Mouse (Mus musculus): ENCODE results near the gene Hist1h2ab.

Hist1h2ab gene

DNA sequence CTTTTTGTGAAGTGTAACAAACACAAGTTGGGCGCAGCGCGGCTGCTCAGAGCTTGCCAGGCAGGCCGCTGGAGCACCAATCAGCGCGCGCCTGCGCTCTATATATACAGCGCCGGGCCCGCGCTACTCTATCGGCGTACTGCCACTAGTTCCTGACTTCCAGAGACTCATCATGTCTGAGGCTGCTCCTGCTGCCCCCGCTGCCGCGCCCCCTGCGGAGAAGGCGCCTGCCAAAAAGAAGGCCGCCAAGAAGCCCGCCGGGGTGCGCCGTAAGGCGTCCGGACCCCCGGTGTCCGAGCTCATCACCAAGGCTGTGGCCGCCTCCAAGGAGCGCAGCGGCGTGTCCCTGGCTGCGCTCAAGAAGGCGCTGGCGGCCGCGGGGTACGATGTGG lies 12.3 kb upstream of the Hist1h2ab start, which contains the start of gene Hist1h1c:
Gene Hist1h1c, plus strand, starts transcription at position 132 of the 392 bp plus-strand sequence.
- DNase-seq, result peak; percentile 94 to 97

DNA sequence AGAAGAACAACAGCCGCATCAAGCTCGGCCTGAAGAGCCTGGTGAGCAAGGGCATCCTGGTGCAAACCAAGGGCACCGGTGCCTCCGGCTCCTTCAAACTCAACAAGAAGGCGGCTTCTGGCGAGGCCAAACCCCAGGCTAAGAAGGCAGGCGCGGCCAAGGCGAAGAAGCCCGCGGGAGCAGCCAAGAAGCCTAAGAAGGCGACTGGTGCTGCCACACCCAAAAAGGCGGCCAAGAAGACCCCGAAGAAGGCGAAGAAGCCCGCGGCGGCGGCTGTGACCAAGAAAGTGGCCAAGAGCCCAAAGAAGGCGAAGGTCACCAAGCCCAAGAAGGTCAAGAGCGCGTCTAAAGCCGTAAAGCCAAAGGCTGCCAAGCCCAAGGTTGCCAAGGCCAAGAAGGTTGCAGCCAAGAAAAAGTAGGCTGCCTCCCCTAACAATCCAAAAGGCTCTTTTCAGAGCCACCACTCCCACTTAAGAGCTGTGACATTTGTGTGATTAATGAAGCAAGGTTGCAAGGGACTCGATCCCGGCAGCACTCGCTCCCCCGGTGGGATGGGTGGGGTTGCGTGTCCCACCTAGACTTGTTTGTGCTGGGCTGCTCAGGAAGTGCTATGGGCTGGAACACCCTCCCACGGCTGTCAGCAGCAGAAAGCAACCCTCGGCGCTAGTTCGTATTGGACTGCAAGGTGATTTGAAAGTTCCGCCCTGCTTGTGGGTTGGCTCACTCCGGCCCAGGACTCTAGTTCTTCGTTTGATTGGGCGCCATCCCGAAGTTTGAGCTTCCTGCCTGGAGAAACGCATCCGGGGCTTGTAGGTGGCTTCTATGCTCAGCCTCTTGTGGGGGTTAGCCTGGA lies 11.6 kb upstream of the Hist1h2ab start:
- DNase-seq, result peak; percentile 85 to 92

DNA sequence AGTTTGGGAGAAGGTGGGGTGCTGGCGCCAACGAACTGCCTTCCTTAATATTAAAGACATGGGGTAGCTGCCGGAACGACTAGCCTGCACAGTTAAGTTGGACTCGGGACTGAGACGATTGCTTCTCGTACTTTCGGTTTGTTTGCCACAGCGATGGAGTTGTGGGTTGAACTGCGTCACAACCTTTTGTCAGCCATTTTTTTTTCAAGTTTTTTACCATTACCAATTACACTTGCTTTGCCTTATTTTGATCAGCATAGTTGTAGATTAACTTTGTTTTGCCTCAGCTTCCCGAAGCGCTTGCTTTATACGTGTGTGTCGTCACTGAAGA lies 11.0 kb upstream of the Hist1h2ab start:
- no peak for DNase-seq

DNA sequence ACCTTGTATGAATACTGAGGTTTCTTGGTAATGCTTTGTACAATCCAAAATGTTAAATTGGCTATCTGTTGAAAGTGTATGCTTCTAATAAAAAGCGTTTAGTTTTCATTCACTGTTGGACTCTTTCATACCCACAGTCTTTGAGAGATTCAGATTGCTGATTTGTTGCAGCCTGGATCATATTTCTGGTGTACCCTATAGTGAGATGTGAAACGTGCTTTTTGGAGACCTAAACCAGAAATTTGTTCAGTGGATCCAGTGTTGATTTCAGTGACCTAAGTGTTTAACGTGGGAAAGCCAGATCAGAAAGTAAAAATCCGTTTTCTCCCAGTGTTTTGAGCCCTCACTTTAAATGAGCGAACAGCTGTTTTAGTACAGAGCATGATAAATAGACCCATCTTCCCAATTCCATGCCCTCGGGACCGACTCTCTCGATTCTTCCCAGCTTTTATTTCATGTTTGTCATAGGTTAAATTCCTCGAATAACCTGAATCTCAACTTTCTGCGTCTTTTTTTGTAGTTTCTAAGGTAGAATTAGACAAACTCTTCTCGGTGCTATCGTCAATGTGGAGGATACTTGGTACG lies 10.6 kb upstream of the Hist1h2ab start:
- DNase-seq, result no peak

DNA sequence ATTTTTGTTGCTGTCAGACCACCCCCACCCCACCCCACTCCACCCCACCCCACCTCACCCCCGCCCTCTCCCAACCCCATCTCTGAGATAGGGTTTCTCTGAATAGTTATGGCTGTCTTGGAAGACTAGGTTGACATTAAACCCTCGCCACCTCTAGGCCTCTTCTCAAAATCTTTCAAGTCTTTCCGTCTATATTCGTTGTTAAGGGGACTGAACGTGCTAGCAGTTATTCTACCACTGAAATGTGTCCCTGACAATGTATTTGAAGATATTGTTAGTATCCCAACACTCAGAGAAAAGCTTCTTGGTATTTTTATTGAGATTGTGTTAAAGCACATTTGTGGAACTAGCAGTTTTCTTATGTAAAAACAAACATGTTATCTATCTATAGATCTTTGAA lies 10.0 kb upstream of the Hist1h2ab start:
- DNase-seq, result no peak

DNA sequence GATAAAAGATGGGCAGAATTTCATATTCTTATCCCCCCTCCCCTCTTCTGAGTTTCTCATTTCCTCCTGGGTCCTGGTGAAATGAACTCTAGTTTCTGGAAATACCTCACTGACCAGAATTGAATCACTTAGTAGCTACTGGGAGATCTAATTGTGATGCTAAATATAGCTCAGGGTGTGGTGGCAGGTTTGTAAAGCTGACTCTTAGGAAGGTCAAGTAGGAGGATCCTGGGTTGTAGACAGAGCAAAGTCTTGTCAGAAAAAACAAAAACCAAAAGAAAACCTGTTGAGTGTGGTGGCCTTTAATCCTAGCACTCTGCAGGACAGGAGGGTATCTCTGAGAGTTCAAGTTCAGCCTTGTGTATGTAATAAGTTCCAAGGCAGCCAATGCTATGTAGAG lies 8.9 kb upstream of the Hist1h2ab start:
- no peak for DNase-seq

DNA sequence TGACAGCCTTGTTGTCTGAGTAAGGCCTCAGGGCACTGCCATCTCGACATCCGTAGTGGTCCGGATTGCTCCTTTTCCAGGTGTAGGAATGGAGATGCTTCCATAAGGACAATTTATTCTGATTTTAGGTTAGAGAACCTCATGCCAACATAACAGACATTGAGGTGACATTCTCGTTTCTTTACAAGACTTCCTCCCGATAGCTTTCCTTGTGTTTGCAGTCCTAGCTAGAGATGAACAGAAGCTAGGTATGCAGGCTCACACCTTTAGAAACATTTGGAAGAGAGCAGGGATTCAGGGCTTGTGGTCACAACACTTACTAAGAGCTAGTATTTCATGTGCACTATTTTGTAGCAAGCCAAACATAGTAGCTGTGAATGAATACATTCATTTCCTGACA lies 7.7 kb upstream of the Hist1h2ab start:
- no peak for DNase-seq

DNA sequence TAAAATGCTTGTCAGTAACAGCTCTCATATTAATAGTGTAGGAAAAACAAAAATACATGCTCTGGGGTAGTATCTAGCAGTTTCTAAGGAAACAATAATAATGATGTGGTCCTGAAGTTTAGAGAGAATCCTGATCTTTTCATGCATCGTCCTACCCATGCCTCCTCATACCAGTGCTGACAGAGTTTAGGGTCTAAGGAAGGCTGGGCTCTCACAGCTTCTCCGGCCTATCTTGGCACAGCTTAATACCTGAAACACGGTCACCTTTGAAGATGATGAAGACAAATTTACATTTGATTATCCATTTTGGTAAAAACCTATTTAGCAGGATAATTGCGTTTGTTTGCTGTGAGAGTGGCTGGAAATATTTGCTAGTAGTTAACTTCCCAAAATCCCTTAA lies 7.0 kb upstream of the Hist1h2ab start:
- no peak for DNase-seq

DNA sequence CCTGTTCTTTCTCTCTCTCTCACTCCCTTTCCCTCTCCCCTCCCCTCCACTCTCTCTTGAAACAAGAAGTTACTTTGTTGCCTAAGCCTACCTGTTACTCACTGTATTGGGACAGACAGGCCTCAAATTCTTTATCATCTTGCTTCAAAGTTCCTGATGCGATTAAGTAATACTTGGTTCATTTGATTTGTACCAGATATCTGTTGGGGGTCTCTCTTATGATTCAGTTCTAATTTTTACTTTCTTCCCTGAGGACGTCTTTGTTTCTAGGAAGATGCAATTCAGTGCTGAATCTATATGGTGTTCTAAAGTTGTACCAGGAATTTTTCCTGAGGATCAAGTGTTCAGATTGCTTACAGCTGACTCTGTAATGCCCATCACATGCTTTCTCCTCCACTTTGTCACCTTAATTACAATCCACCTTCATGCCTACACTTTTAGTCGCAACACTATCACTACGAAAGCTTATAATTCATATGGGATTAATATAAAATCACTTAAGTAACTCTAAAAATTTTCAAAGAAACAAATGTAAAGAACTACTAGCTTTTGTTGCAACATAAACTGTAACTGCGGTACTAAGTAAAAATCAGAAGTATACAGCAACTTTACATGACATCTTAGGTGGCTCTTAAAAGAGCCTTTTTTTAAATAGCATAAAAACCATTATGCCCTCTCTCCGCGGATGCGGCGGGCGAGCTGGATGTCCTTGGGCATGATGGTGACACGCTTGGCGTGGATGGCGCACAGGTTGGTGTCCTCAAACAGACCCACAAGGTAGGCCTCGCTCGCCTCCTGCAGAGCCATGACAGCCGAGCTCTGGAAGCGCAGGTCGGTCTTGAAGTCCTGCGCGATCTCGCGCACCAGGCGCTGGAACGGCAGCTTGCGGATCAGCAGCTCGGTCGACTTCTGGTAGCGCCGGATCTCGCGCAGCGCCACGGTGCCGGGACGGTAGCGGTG lies 6.2 kb upstream of the Hist1h2ab start:
- peak in 1 of 2 experiments; percentile 35 for DNase-seq

DNA sequence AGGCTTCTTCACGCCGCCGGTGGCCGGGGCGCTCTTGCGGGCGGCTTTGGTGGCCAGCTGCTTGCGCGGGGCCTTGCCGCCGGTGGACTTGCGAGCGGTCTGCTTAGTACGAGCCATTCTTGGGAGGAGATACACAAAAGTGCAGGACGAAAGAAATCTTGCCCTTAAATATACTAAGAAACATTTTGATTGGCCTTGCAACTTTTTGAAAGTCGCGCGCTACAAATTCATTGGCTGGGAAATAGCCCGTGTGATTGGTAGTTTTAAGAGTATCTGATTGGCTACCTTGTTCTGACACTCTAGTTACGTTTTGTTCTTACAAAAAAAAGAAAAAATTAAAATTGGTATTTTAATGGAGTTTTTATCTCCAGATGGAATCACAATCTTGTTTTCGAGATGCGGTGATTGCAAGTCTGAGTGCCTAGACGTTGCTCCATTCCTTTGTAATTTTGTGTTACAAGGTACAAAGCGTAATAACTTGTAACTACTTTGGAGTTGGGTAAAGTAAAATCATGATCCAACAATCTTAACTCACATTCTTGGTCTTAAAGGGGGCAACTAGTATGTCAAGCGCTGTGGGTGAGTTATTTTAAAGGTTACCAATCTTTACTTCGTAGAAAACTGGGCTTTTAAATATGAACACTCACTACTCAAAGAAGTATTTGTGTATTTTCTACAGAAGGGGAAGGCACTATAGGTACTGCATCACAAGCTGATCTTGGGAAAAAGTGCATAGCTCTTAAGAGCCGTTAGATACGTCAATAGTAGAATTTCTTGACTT lies 5.4 kb upstream of the Hist1h2ab start, which contains the start of gene Hist1h3c:
Gene Hist1h3c, minus strand, starts transcription at position 222 of the 781 bp plus-strand sequence.
- DNase-seq, result peak; percentile 82 to 83

DNA sequence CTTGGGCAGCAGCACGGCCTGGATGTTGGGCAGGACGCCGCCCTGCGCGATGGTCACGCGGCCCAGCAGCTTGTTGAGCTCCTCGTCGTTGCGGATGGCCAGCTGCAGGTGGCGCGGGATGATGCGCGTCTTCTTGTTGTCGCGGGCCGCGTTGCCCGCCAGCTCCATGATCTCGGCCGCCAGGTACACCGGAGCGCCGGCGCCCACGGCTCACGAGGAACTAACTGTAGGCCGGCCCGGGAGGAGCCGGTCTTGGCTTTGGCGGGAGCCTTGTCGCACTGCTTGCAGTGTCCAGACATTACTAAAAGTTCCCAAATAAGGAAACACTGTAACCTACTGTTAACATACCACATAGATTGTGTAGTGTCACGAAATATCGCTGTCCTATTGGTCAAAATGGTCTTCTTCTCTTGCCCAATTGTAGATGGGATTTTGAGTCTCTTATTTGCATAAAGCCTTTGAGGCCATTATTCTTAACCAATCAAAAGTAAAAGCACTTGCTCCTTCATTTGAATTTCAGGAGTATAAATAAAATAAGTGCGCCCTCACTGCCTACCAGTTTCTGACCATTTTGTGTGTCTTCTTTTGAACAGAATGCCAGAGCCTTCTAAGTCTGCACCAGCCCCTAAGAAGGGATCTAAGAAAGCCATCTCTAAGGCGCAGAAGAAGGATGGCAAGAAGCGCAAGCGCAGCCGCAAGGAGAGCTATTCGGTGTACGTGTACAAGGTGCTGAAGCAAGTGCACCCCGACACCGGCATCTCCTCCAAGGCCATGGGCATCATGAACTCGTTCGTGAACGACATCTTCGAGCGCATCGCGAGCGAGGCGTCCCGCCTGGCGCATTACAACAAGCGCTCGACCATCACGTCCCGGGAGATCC lies 4.5 kb upstream of the Hist1h2ab start, which contains the start of gene Hist1h2bb:
Gene Hist1h2bb, plus strand, starts transcription at position 534 of the 880 bp plus-strand sequence.
- DNase-seq, result peak; percentile 74 to 76

DNA sequence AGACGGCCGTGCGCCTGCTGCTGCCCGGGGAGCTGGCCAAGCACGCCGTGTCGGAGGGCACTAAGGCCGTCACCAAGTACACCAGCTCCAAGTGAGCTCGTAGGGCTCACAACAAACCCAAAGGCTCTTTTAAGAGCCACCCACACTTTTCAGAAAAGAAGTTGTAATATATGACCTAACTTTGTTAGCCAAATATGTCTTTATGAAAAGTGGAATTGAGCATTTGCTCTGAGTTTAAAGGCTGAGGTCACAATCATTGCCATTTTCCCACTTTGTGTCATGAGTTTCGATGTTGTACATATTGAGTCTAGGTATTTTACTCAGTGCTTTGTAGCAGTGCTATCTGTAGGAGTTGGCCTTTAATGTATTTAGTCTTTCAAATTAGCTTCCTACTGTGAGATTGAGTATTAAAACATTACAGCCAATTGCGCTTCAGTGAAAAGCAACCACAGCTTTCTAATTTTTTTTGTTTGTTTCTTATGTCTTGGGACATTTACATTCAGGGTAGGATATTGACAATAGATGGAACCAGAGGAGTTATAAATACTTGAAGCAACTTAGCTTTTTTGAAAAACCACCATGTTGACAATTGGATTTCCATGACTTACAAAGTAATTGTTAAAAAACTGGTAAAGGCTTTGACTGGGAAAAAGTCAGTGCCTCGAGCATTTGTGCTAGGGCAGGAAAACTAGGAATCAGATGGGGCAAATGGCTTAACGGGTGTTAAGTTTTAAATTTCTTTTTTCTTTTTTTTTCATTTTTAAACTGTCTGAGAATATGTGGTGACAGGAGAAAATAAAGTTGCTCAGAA lies 3.6 kb upstream of the Hist1h2ab start:
- no peak for DNase-seq

DNA sequence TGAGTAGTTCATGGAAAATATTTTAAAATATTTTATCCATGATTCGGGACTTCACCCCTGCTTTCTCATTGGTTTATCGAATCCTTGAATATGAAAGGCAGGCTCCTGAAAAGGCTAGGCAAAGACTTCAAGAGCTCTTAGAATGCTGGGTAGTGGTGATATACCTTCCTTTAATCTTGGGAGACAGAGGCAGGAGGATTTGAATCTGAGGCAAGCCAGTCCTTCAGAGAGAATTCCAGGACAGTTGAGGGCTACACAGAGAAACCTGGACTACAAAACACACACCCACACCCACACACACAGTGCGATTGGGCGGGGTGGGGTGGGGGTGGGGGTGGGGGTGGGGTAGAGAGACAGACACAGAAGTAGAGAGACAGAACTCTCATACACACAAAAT lies 3.0 kb upstream of the Hist1h2ab start:
- no peak for DNase-seq

DNA sequence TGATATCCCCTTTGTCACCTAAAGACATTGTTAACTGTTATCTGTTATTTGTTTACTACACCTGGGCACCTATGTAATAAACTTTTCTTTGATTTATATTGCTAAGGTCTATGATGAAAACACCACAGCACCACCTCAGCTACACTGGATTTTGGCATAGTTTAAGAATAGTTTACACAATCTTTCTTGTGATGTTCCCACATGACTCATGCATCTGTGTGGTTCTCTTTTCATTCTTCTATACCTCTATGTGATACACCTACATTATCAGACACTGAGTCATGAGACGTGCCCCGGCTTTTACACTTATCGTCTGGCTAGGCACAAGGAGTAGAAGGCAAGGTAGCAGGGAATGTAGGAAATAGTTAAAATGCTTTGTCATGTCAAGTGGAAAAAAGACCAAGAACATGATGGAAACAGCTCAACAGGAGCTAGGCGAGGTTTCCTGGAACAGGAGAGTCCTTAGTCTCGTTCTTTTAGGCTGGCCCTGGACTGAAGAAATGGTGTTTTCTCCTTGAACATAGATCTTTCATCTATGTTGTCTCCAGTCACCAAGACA lies 1.3 kb upstream of the Hist1h2ab start:
- DNase-seq, result no peak

DNA sequence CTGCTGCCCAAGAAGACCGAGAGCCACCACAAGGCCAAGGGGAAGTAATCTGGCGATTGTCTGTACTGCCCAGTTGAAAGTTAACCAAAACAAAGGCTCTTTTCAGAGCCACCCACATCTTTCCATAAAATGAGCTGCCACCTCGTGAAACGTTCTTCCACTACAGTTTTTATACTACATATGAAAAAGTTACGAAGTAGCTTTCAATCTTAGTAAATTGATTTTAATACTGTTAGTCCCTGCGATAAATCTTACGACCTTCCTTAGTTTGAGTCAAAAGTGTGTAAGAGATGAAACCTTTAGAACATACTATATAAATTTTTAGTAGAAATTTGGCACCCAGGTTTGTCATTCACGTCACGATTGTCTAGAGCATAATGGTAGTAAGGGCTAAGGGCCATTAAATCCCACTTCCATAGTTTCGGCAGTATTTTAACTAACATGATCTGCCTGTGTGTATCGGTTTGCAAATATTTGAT lies 591 bp downstream of the Hist1h2ab start:
- DNase-seq, result no peak

DNA sequence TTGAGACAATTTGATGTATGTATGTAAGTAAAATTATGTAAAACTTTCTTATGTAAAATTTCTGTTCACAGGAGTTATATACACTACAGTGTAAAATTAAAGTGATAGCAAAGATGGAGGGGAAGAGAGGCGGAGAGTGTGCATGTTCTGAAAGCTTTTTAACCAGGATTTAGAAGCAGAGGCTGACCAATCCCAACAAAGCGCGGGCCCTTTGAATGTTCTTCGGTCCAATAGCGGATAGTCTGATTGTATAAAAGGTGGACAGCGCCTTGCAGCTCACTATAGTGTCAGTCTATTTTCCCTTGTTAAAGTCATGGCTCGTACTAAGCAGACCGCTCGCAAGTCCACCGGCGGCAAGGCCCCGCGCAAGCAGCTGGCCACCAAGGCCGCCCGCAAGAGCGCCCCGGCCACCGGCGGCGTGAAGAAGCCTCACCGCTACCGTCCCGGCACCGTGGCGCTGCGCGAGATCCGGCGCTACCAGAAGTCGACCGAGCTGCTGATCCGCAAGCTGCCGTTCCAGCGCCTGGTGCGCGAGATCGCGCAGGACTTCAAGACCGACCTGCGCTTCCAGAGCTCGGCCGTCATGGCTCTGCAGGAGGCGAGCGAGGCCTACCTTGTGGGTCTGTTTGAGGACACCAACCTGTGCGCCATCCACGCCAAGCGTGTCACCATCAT lies 1.3 kb downstream of the Hist1h2ab start, which contains the start of gene Hist1h3b:
Gene Hist1h3b, plus strand, starts transcription at position 201 of the 675 bp plus-strand sequence.
- DNase-seq, result peak; percentile 86 to 87

DNA sequence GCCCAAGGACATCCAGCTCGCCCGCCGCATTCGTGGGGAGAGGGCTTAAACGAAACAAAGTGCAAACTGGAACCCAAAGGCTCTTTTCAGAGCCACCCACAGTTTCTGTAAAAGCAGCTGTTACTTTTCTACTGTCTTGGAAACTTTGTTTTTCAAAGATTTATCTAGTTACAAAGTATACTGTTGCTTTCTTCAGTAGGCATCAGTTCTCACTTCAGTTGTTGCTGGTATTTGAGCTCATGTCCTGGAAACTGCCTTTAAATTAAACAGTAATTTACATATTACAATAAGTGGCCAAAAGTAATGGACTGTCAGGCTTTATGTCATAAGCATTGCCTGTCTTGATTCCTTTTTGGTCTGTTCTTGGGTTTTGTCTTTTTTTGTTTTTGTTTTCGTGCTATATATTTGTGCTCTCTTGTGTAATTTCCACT lies 1.8 kb downstream of the Hist1h2ab start:
- DNase-seq, result no peak

DNA sequence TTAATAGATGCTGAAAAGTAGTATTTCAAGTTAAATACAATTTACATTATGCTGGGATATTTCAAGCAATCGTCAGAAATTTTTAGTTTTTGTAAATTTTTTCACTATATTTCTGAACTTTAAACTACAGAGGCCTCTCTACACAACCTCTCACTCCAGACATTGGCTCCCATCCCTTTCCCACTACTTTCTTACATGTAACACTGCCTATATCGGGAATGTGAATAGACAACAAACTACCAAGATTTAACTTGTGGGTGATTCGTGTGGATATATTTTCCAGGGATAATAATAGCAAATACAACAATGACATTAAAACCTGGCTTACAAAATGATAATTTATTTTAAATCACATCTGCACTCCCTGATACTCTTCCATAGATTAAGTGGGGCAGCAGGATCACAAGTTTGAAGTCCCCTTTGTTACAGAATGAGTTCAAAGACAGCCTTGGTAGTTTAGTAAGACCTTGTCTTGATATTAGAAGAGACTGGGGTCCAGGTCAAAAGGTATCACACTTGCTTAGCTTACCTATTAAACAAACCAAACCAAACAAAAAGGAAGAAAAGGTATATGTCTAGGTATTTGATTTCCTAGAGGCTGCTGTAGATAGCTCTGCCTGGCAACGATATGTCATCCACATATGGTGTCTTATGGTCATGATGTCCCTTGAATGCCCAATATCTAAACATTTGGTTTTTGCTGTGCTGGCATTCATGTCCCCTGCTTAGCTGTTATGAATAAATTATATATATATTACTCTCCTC lies 2.6 kb downstream of the Hist1h2ab start:
- DNase-seq, result no peak

Data from thymus, postnatal 36 days (tissue).